Mouse (Mus musculus) ovary, postnatal 10 days (tissue): Measurements from ENCODE around the gene Lypd5.
A peak's percentile ranks its signal among the peaks of the same experiment; 100 is the strongest.

Experiments used
- DNase-seq: peaks from one replicate; pipeline ENCODE4 v3.0.0; 2022; ENCODE audit warnings: low spot score

Gene Lypd5

DNA sequence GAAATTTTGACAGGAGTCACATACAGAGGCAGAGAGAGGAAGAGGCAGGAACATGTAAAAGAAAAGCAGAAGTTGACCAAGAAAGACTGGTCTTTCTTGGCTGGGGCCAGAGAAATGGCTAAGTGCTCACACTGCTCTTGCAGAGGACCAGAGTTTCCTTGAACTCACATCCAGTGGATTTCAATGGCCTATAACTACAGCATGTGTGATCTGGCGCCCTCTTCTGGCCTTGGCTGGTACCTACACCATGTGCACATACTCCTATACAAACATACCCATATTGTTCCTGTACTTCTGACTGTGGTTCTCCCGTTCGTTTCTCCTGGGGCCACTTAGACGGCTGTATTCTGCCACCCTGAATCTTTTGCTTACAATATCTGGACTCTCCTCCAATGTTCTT lies 12.0 kb downstream of the Lypd5 start:
- no peak for DNase-seq

- no peak for DNase-seq
These were observed 14.2 kb downstream of the Lypd5 start for GRCm38 (mm10) chr7:24363228-24363627.

DNA sequence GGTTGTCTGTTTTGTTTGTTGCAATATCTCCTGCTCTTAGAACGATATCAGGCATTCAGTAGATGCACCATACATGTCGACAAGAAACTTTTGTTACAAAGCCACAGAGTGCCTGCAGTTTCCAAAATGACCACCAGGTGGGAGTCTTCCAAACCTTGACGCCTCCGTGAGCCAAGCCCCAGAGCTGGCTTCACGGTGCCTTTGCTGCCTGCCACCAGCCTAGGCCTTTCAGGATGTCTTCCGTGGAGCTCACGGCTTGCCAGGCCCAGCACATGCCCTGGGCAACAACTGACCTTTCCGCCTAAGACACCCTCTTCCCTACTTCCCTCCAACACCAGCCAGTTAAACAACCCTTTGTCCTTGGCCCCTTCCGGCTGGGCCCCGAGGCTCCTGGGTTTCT lies 15.8 kb downstream of the Lypd5 start:
- peak; percentile 69 for DNase-seq

DNA sequence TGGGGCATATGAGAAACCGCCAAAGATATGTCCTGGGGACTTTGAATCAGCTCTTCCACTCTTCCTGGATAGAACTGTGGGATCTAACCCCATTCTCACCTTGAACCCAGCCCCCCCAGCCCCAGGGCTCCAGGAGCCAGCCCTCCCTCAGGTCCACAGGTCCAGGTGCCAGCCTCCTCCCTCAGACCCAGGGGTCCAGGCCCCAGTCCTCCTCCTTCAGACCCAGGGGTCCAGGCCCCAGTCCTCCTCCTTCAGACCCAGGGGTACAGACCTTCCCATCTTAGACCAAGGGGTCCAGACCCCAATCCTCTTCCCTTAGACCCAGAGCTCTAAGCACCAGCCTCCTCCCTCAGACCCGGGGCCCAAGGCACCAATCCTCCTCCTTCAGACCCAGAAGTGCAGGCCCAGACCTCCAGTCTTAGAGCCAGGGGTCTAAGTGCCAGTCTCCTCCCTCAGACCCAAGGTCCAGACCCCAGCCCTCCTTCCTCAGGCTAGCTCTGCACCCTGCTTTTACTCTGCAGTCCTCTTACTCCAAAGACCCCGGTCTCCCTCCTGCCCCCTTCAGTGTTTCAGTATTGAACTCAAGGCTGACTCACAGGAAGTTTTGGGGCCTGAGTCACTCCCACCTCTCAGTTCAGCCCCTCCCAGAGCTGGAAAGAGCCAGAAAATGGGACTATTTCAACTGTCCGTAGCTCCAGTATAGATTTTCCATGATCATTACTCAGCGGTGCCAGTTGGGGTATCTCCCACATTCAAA lies 16.4 kb downstream of the Lypd5 start:
- no peak for DNase-seq

DNA sequence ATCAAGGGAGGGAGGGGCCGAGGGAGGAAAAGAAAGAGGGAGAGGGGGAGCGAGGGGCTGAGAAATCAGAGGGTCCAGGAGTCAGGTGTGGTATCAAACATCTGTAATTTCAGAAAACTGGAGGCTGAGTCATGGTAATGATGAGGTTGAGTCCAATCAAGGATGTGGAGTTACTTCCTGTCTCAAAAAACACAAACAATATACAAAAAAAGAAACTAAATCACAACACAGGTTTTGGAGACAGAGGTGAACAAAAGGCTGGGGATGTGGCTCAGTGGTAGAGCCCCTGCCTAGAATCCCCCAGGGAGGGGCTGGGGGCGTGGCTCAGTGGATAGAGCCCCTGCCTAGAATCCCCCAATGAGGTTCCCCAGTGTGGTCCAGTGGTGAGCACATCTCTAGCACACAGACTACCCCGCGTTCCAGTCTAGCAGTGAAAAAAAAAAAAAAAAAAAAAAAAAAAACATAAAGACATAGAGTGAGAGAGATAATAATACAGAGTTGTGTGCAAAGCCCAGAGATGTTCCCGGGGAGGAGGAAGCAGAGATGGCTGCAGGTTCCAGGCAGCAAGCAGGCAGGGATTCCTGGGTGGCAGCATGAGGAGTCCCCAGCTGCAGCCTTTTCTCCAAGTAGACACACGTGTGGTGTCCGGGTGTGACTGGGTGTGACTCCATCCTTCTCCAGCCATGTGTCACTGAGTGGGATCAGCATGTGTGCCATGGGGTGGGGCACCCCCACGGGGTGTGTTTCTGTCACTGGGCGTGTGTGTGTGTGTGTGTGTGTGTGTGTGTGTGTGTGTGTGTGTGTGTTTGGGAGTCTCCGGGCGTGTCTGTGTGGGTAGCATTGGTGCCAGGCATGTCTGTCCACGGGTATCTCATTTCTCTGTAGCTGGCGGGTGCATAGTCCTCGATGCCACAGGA lies 18.0 kb downstream of the Lypd5 start:
- DNase-seq = no peak

DNA sequence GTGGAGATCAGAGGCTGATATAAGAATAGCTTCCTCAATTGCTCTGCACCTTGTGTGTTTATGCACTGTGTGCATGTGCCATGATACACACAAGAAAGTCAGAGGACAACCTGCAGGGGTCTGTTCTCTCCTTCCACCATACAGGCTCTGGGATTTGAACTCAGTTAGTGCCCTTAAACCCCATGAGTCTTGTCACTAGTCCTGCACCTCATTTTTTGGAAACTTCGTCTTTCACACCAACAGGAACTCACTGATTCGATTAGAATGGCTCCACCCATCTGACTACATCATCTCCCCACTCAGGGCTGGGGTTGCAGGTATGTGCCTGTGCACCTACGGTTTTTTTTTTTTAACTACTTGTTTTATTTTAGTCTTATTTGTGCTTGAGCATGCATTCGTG lies 19.2 kb downstream of the Lypd5 start:
- no peak for DNase-seq

- no peak for DNase-seq
These were observed 19.9 kb downstream of the Lypd5 start for GRCm38 (mm10) chr7:24368946-24369345.

DNA sequence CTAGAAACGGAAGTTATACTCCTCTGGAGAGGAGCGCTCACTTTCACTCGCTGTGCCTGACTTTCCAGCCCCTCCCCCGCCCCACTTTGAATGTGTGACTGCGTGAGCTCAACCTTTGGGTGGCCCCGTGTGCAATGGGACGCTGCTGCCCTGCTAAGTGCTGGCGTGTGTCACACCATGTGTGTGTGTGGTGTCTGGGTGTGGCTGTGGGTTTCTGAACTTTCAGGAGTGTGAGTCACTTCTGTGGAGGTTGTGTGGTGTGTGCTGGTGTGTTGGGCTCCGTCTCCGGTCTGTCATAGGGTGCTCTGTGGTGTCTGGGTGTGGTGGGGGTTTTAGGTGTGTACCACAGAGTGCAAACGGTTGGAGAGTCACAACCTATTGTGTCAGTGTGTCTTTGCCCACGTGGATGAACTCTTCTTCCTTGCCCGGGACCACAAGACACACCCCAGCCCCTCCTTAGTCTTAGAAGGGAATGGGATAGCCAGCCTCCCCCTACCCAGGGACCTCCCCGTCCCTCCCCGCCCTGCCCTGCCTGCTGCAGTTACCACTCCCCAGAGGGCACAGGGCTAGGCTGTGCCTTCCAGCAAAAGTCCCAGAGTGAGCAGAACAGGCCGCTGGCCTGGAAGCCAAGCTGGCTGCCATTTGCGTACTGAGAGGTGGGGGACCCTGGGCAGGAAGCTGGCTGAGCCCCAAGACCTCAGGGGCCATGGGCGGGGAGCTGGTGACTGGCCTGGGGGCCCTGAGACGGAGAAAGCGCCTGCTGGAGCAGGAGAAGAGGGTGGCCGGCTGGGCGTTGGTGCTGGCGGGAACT lies 20.9 kb downstream of the Lypd5 start, which contains the start of gene Kcnn4:
TSS of gene Kcnn4 (plus strand) at position 533 of the 811 bp plus-strand sequence.
- no peak for DNase-seq

GRCm38 (mm10) chr7:24371012-24371808 lies 22.2 kb downstream of the Lypd5 start:
- DNase-seq = no peak

DNA sequence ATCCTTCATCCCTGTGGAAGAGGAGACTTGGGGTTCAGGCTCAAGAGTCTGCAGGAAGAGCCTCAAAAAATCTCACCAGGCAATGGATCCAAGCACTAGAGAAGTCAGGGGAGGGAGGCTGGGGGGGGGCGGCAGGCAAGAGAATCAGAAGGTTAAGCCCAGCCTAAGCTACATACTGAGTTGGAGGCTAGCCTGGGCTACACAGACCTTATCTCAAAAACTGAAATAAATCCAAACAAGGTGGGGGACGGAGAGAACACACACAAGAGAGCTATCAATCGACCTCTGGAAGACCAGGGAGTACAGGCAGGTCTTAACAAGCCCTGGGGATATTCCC lies 22.8 kb downstream of the Lypd5 start:
- DNase-seq = no peak

DNA sequence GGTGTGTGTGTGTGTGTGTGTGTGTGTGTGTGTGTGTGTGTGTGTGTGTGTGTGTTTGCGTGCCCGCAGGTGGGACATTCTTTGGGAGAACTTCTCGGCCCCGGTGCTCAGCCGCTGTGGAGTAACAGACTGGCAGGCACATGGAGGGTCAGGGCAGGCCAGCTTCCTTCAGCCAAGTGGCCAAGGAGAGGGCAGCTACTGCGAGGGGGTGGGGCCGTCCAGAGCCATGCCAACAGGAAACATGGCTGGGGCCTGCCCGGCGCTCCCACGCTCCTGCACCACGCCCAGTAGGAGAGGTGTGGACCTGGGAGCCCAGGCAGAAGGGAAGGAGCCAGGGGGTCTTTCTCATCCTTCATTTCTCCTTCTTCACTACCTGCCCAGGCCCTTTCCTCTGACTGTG lies 23.3 kb downstream of the Lypd5 start:
- DNase-seq = no peak

DNA sequence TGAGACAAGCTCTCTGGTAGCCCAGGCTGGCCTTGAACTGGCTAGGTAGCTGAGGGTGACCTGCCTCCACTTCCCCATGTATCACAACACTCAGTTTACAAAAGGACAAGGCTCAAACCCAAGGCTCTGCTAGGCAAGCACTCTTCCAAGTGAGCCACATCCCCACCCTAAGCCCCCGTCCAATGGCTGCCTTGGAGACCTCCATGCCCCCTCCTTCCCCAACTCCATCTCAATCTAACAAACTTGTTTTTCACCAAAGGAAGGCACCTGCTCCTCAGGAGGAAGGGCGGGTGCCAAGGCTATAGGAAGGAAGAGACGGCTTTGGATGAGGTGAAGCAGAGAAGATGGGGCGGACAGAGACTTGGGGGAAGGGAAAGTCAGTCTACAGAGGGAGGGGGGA lies 23.8 kb downstream of the Lypd5 start:
- DNase-seq = no peak

DNA sequence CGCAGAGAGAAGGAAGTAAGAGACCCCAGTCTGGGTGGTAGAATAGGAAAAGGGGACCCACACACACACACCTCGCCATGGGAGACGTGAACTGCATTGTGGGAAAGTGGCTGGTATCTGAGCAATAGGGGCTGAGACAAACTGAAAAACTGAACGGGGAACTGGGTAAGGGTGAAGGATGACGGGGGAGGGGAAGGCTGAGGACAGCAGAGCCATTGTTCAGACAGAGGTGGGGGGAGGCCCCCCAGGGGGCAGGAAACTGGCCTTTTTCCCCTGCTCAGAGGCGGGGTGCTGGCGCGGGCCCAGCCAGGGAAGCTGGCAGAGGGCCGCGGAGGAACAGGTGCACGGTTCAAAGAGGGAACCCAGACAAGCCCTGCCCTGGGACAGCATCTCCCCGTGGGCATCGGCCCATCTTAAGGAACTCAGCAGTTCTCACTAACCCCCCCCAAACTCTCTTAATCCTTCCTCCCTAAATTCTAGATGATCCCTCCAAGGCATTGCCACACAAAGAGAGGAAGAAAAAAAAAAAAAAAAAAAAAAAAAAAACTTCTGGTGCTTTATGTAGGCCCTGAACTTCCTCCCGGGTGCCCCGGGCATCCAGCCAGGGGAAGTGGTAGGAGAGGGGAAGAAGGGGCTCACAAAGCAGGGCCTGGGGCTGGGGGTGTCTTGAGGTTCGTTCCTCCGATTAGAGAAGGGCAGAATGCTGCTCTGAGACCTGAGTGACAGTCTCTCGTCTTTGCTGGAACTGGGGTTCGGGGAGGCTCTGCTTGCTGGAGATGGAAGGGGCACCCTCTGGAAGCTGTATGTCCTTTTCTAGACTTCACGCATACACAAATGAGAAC lies 24.8 kb downstream of the Lypd5 start:
- no peak for DNase-seq

DNA sequence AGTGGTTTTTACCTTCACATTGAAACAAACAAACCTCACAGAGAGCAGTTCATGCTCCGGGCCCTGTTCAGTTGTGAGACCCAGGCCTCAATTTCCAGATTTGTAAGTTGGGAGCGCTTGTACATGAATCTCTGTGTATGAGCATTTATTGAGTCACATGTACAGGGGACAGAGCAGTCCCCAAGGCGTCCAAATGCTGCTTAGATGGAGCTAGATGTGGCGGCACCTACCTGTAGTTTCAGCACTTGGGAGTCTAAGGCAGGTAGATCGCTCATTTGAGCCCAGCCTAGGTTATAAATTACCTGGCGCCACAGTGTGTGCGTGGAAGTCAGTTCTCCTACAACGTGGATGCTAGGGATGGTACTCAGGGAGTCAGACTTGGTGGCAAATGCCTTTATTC lies 27.5 kb downstream of the Lypd5 start:
- DNase-seq = no peak

DNA sequence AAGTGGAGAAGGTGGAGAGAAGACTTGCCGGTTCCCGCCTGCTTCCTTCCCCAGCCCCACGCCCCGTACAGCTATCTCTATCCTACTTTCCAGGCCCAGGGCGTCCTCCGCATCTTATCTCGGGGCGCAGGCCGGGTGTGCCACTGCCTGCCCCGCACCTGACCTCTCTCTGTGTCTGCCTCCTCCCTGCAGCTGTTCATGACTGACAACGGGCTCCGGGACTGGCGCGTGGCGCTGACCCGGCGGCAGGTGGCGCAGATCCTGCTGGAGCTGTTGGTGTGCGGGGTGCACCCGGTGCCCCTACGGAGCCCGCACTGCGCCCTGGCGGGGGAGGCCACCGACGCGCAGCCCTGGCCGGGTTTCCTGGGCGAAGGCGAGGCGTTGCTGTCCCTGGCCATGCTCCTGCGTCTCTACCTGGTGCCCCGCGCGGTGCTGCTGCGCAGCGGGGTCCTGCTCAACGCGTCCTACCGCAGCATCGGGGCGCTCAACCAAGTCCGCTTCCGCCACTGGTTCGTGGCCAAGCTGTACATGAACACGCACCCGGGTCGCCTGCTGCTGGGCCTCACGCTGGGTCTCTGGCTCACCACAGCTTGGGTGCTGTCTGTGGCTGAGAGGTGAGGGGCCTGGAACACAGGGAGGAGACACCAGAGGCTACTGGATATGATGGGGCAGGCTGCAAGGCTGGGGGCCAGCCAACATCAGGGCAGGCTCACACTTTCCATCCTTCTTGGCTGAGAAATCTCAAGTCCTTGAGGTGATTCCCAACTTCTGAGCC lies 28.3 kb downstream of the Lypd5 start:
- DNase-seq = peak; percentile 24

DNA sequence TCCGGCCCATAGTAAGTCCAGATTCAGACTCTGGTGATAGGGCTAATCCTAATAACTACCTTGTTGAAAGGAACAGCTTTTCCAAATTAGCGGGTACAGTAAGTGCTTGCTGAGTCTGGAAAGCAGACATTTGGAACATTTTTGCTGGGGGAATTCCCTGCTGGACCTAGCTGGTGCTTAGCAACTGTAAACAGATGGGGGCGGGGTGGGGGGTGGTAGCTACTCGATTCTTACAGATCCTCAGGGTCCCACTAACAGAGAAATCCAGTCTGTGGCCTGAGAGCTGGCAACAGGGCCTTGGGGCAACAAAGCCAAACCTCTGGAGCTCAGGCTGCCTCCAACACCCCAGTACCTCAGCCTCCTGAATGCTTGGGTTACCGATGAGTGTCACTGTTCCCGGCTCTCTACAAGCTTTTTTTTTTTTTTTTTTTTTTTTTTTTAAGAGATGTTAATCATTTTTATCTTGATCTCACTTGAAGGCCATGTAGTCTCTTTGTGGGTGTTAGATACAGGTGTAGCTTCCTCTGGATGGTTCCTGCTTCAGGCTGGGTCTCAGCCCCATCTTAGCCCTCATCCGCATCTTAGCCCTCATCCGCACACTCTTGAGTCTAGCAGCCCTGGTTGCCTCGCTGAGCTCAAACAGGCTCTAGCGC lies 29.2 kb downstream of the Lypd5 start:
- no peak for DNase-seq

DNA sequence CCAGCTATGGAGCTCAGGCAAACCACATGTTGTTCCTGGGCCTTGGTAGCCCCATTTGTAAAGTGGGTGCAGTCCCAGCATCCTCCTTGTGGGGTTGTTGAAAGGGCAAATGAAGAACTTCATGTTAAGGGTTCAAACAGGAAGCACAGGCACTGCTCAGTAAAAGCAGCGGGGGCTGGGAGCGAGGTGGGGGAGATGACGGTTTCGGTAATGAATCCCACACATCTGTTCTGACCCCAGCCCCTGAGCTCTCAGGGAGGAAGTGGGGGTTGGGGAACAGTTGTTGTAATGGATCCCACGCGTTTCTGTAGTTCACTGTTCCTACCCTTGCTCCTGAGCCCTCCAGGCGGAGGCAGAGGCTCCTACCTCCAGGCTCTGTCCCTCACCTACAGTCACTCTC lies 30.9 kb downstream of the Lypd5 start:
- DNase-seq = no peak

DNA sequence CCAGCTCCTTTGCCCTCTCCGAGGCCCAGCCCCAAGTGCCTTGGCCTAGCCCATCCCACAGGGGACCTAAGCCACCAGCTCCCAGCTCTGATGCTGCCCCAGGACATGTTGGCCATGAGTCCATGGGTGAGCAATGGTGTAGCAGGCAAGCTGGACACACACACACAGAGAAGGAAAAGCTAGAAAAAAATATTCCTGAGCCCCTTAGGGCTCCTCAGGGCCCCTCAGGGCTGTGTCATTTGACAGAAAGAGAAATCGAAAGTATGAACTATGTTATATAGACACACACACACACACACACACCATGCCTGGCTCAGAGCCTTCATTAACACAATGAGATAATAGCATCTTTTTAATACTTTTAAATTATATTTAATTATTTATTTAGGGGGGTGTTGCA lies 31.4 kb downstream of the Lypd5 start:
- DNase-seq = no peak

- DNase-seq = no peak
These were observed 33.9 kb downstream of the Lypd5 start for GRCm38 (mm10) chr7:24382730-24383372.
